Mouse (Mus musculus): ENCODE data around the gene Smc5.

Smc5 gene

GRCm38 (mm10) chr19:23225065-23225464 is 48.6 kb downstream of the Smc5 start:
- no peak for TF ChIP-seq GATA4 (IDR thresholded peaks at IDR 0.05; ENCODE audit: insufficient replicate concordance, low read length)

- no peak for TF ChIP-seq GATA4 (IDR thresholded peaks at IDR 0.05; ENCODE audit: insufficient replicate concordance, low read length)
Observed at GRCm38 (mm10) chr19:23214326-23214725, 59.4 kb downstream of the Smc5 start.

GRCm38 (mm10) chr19:23211325-23211724 is 62.4 kb downstream of the Smc5 start:
- no peak for TF ChIP-seq GATA4 (IDR thresholded peaks at IDR 0.05; ENCODE audit: insufficient replicate concordance, low read length)

GRCm38 (mm10) chr19:23203505-23204053 is 70.1 kb downstream of the Smc5 start:
- TF ChIP-seq GATA4 (IDR thresholded peaks at IDR 0.05; ENCODE audit: insufficient replicate concordance, low read length), result no peak

- TF ChIP-seq GATA4 (IDR thresholded peaks at IDR 0.05; ENCODE audit: insufficient replicate concordance, low read length), result no peak
Observed at GRCm38 (mm10) chr19:23202106-23202505, 71.6 kb downstream of the Smc5 start.

- TF ChIP-seq GATA4 (IDR thresholded peaks at IDR 0.05; ENCODE audit: insufficient replicate concordance, low read length), result no peak
Observed at GRCm38 (mm10) chr19:23193076-23193475, 80.6 kb downstream of the Smc5 start.

- TF ChIP-seq GATA4 (IDR thresholded peaks at IDR 0.05; ENCODE audit: insufficient replicate concordance, low read length), result no peak
Observed at GRCm38 (mm10) chr19:23191486-23191885, 82.2 kb downstream of the Smc5 start.

- TF ChIP-seq GATA4 (IDR thresholded peaks at IDR 0.05; ENCODE audit: insufficient replicate concordance, low read length), result no peak
Observed at GRCm38 (mm10) chr19:23189744-23190143, 84.0 kb downstream of the Smc5 start.

GRCm38 (mm10) chr19:23188986-23189385 is 84.7 kb downstream of the Smc5 start:
- no peak for TF ChIP-seq GATA4 (IDR thresholded peaks at IDR 0.05; ENCODE audit: insufficient replicate concordance, low read length)

- TF ChIP-seq GATA4 (IDR thresholded peaks at IDR 0.05; ENCODE audit: insufficient replicate concordance, low read length), result no peak
Observed at GRCm38 (mm10) chr19:23187732-23188131, 86.0 kb downstream of the Smc5 start.

GRCm38 (mm10) chr19:23184068-23184467 is 89.6 kb downstream of the Smc5 start:
- TF ChIP-seq GATA4 (IDR thresholded peaks at IDR 0.05; ENCODE audit: insufficient replicate concordance, low read length), result no peak

GRCm38 (mm10) chr19:23183493-23183892 is 90.2 kb downstream of the Smc5 start:
- no peak for TF ChIP-seq GATA4 (IDR thresholded peaks at IDR 0.05; ENCODE audit: insufficient replicate concordance, low read length)

- TF ChIP-seq GATA4 (IDR thresholded peaks at IDR 0.05; ENCODE audit: insufficient replicate concordance, low read length), result no peak
Observed at GRCm38 (mm10) chr19:23178533-23178932, 95.2 kb downstream of the Smc5 start.

- no peak for TF ChIP-seq GATA4 (IDR thresholded peaks at IDR 0.05; ENCODE audit: insufficient replicate concordance, low read length)
Observed at GRCm38 (mm10) chr19:23175511-23175910, 98.2 kb downstream of the Smc5 start.

- TF ChIP-seq GATA4 (IDR thresholded peaks at IDR 0.05; ENCODE audit: insufficient replicate concordance, low read length), result no peak
Observed at GRCm38 (mm10) chr19:23175090-23175489, 98.6 kb downstream of the Smc5 start.

- no peak for TF ChIP-seq GATA4 (IDR thresholded peaks at IDR 0.05; ENCODE audit: insufficient replicate concordance, low read length)
Observed at GRCm38 (mm10) chr19:23171136-23171535, 102.6 kb downstream of the Smc5 start.

- TF ChIP-seq GATA4 (IDR thresholded peaks at IDR 0.05; ENCODE audit: insufficient replicate concordance, low read length), result no peak
Observed at GRCm38 (mm10) chr19:23170476-23170875, 103.2 kb downstream of the Smc5 start.

Measured in liver, adult (tissue).